Mouse (Mus musculus) embryonic facial prominence, embryonic 14.5 days (tissue): ENCODE data around the gene Map1b. TPM values are rescaled to one million over a fixed set of nuclear protein-coding genes. Genes with fewer than 3 reads are reported as not detected.

Source experiments
- ATAC-seq: fragments of 200-750 bp; cut with Nextera tagmentation; 2 replicates; pipeline ENCODE4 v1.8.0; 2017; ENCODE audit warnings: low read depth, moderate number of reproducible peaks, moderate TSS enrichment
- DNase-seq: peaks from one replicate; pipeline ENCODE4 v3.0.0-alpha.2; 2015; ENCODE audit warnings: low spot score
- H3K27ac ChIP-seq: fragments of 300-500 bp; sonication (generic); replicated peaks from 2 replicates; pipeline ENCODE4 v1.5.1; 2014; ENCODE audit warnings: low read depth, mild to moderate bottlenecking, low read length, moderate library complexity
- H3K27me3 ChIP-seq: fragments of 300-500 bp; sonication (generic); replicated peaks from 2 replicates; pipeline ENCODE4 v1.6.1; 2014; ENCODE audit warnings: low read length; ENCODE audit not compliant: control insufficient read depth, insufficient read depth
- H3K36me3 ChIP-seq: fragments of 300-500 bp; sonication (generic); 2 replicates; pipeline ENCODE4 v1.6.1; 2014; ENCODE audit warnings: low read length, mixed read lengths; ENCODE audit not compliant: control insufficient read depth, insufficient read depth
- H3K4me1 ChIP-seq: fragments of 300-500 bp; sonication (generic); 2 replicates; pipeline ENCODE4 v1.6.1; 2014; ENCODE audit warnings: antibody characterized with exemption, low read length; ENCODE audit not compliant: control insufficient read depth, insufficient read depth
- H3K4me2 ChIP-seq: fragments of 300-500 bp; sonication (generic); 2 replicates; pipeline ENCODE4 v1.6.1; 2014; ENCODE audit warnings: low read depth, mild to moderate bottlenecking, low read length, moderate library complexity, mixed read lengths
- H3K4me3 ChIP-seq: fragments of 300-500 bp; sonication (generic); 2 replicates; pipeline ENCODE4 v1.5.1; 2014; ENCODE audit warnings: low read depth, mild to moderate bottlenecking, low read length
- H3K9ac ChIP-seq: fragments of 300-500 bp; sonication (generic); 2 replicates; pipeline ENCODE4 v1.6.1; 2014; ENCODE audit warnings: low read depth, mild to moderate bottlenecking, low read length, moderate library complexity, mixed read lengths
- H3K9me3 ChIP-seq: fragments of 300-500 bp; sonication (generic); 2 replicates; pipeline ENCODE4 v1.6.1; 2016; ENCODE audit warnings: low read length; ENCODE audit not compliant: control insufficient read depth
- WGBS: fragments of 180-500 bp; shearing (Covaris S2); extraction: QIAGEN DNeasy Blood & Tissue Kit; methylation state at CpG from one replicate; pipeline ENCODE4 v1.1.7; 2014; 5-methylcytosine and 5-hydroxymethylcytosine counted together
- polyA plus RNA-seq: library from polyadenylated mRNA; unstranded; fragments of >200 nt; fragmentation: Nextera tagmentation; extraction: Ambion mirVana; gene quantifications from 2 replicates; pipeline ENCODE4 v1.2.1, GENCODE M21; 2014

Gene Map1b
- polyA plus RNA-seq, 1 experiment from 2014 or later = 203 TPM

- no peak for DNase-seq
- ATAC-seq = no peak
- H3K9ac ChIP-seq = no peak overlapping the region
- peaks cover 60% of the 10 kb centered on the region for H3K36me3 ChIP-seq
- H3K4me1 ChIP-seq = peaks cover 7% of the 10 kb centered on the region; the same call in 1 of the 2 replicates
- no peak overlapping the region for H3K27ac ChIP-seq
- H3K27me3 ChIP-seq = no peaks in the 10 kb centered on the region
- H3K4me3 ChIP-seq = no peak overlapping the region
- no peak overlapping the region for H3K4me2 ChIP-seq
- H3K9me3 ChIP-seq = no peaks in the 10 kb centered on the region
These were observed 79.3 kb downstream of the Map1b start for GRCm38 (mm10) chr13:99437051-99437450.

GRCm38 (mm10) chr13:99434494-99434893 is 81.8 kb downstream of the Map1b start:
- WGBS = 95% methylated on average over 9 of the region's 9 CpGs
- Histone ChIP-seq H3K27me3 (no peaks in the 10 kb centered on the region), H3K9me3 (no peaks in the 10 kb centered on the region), H3K36me3 (peaks cover 65% of the 10 kb centered on the region), H3K4me3 (no peak overlapping the region), H3K9ac (no peak overlapping the region), H3K27ac (no peak overlapping the region), H3K4me1 (no peaks in the 10 kb centered on the region), H3K4me2 (no peak overlapping the region)
- DNase-seq (no peak), ATAC-seq (no peak)

- Histone ChIP-seq H3K9ac (no peak overlapping the region), H3K4me2 (no peak overlapping the region), H3K9me3 (no peaks in the 10 kb centered on the region), H3K27me3 (no peaks in the 10 kb centered on the region), H3K4me1 (no peaks in the 10 kb centered on the region), H3K4me3 (no peak overlapping the region), H3K36me3 (peaks cover 72% of the 10 kb centered on the region), H3K27ac (no peak overlapping the region)
- no peak for ATAC-seq
- no peak for DNase-seq
- 95% methylated on average over 29 of the region's 29 CpGs for WGBS
These were observed 83.0 kb downstream of the Map1b start for GRCm38 (mm10) chr13:99433068-99434008.

GRCm38 (mm10) chr13:99423581-99423980 is 92.8 kb downstream of the Map1b start:
- ATAC-seq (no peak), DNase-seq (no peak)
- H3K4me2 ChIP-seq = no peak overlapping the region
- H3K9me3 ChIP-seq = no peaks in the 10 kb centered on the region
- H3K27ac ChIP-seq = no peak overlapping the region
- no peaks in the 10 kb centered on the region for H3K27me3 ChIP-seq
- 84% methylated on average over 13 of the region's 13 CpGs for WGBS
- H3K4me1 ChIP-seq = no peaks in the 10 kb centered on the region
- no peak overlapping the region for H3K9ac ChIP-seq
- no peak overlapping the region for H3K4me3 ChIP-seq
- peaks cover 62% of the 10 kb centered on the region for H3K36me3 ChIP-seq

GRCm38 (mm10) chr13:99416601-99417000 is 99.7 kb downstream of the Map1b start:
- no peak for ATAC-seq
- H3K4me2 ChIP-seq = no peak overlapping the region
- H3K9me3 ChIP-seq = no peaks in the 10 kb centered on the region
- WGBS = 81% methylated on average over 9 of the region's 9 CpGs
- H3K27ac ChIP-seq = no peak overlapping the region
- H3K27me3 ChIP-seq = no peaks in the 10 kb centered on the region
- peaks cover 37% of the 10 kb centered on the region for H3K36me3 ChIP-seq
- H3K4me3 ChIP-seq = no peak overlapping the region
- peaks cover 20% of the 10 kb centered on the region for H3K4me1 ChIP-seq
- H3K9ac ChIP-seq = no peak overlapping the region
- DNase-seq = no peak

GRCm38 (mm10) chr13:99414352-99414742 is 102.0 kb downstream of the Map1b start:
- peak overlapping the region; percentile 16; the same call in 1 of the 2 replicates for H3K27ac ChIP-seq
- DNase-seq = peak; percentile 14
- ATAC-seq = peak; percentile 20; the same call in 1 of the 2 replicates
- H3K4me2 ChIP-seq = no peak overlapping the region
- peaks cover 20% of the 10 kb centered on the region for H3K4me1 ChIP-seq
- 29% methylated on average over 10 of the region's 10 CpGs for WGBS
- H3K4me3 ChIP-seq = no peak overlapping the region
- peaks cover 48% of the 10 kb centered on the region for H3K36me3 ChIP-seq
- H3K27me3 ChIP-seq = no peaks in the 10 kb centered on the region
- no peaks in the 10 kb centered on the region for H3K9me3 ChIP-seq
- H3K9ac ChIP-seq = peak overlapping the region; percentile 30; the same call in 1 of the 2 replicates

GRCm38 (mm10) chr13:99413481-99414351 is 102.6 kb downstream of the Map1b start:
- peak overlapping the region; percentile 16; the same call in 1 of the 2 replicates for H3K27ac ChIP-seq
- H3K9me3 ChIP-seq = no peaks in the 10 kb centered on the region
- H3K27me3 ChIP-seq = no peaks in the 10 kb centered on the region
- ATAC-seq = peak; percentile 73
- 33% methylated on average over 13 of the region's 13 CpGs for whole genome bisulfite sequencing
- H3K36me3 ChIP-seq = peaks cover 48% of the 10 kb centered on the region
- DNase-seq = peak; percentile 84
- peaks cover 20% of the 10 kb centered on the region for H3K4me1 ChIP-seq
- H3K4me2 ChIP-seq = no peak overlapping the region
- H3K4me3 ChIP-seq = no peak overlapping the region
- H3K9ac ChIP-seq = 0 out of 2 replicates have a peak overlapping the region, but pooled peaks have one; percentile 30

- DNase-seq (peak; percentile 69), ATAC-seq (peak; percentile 53; the same call in 1 of the 2 replicates)
- Histone ChIP-seq H3K9ac (no peak overlapping the region), H3K4me2 (no peak overlapping the region), H3K27me3 (no peaks in the 10 kb centered on the region), H3K9me3 (no peaks in the 10 kb centered on the region), H3K4me3 (no peak overlapping the region), H3K36me3 (peaks cover 45% of the 10 kb centered on the region), H3K27ac (peak overlapping the region; percentile 16), H3K4me1 (peaks cover 20% of the 10 kb centered on the region)
- 53% methylated on average over 11 of the region's 11 CpGs for WGBS
These were observed 103.8 kb downstream of the Map1b start for GRCm38 (mm10) chr13:99412477-99413080.
